Mouse (Mus musculus) hindlimb bud, embryonic 11.5 days (tissue): ENCODE results near the gene Brat1.
A peak's percentile ranks its signal among the peaks of the same experiment; 100 is the strongest.
"Not testable (repeated sequence)": the region's sequence is repeated elsewhere in the genome, so short reads cannot be mapped to it uniquely, and the experiment has no call there.

Source experiments
- DNase-seq: peaks from one replicate; pipeline ENCODE4 v3.0.0-alpha.2; 2012; ENCODE audit warnings: low read depth, low spot score; ENCODE audit errors: extremely low spot score

The Brat1 gene

GRCm38 (mm10) chr5:140704378-140705251 is at the start of gene Brat1:
Gene Brat1 (plus strand): TSS chr5:140705011.
- peak; percentile 99 for DNase-seq

GRCm38 (mm10) chr5:140659607-140660272 is 45.1 kb upstream of the Brat1 start:
- DNase-seq, result no peak

- DNase-seq, result no peak
Observed at GRCm38 (mm10) chr5:140660398-140660797, 44.4 kb upstream of the Brat1 start.

GRCm38 (mm10) chr5:140661427-140661826 is 43.4 kb upstream of the Brat1 start:
- DNase-seq, result no peak

- DNase-seq, result no peak
Observed at GRCm38 (mm10) chr5:140661875-140662643, 42.8 kb upstream of the Brat1 start.

- no peak for DNase-seq
Observed at GRCm38 (mm10) chr5:140662741-140663592, 41.8 kb upstream of the Brat1 start.

- DNase-seq, result no peak
Observed at GRCm38 (mm10) chr5:140663621-140664180, 41.1 kb upstream of the Brat1 start.

GRCm38 (mm10) chr5:140672115-140672514 is 32.7 kb upstream of the Brat1 start:
- no peak for DNase-seq

- not testable (repeated sequence) for DNase-seq
Observed at GRCm38 (mm10) chr5:140672603-140673002, 32.2 kb upstream of the Brat1 start.

- DNase-seq, result no peak
Observed at GRCm38 (mm10) chr5:140674036-140674435, 30.8 kb upstream of the Brat1 start.

GRCm38 (mm10) chr5:140675079-140675478 is 29.7 kb upstream of the Brat1 start:
- DNase-seq, result no peak

- no peak for DNase-seq
Observed at GRCm38 (mm10) chr5:140675640-140676039, 29.2 kb upstream of the Brat1 start.

GRCm38 (mm10) chr5:140677137-140677536 is 27.7 kb upstream of the Brat1 start:
- DNase-seq, result no peak

- no peak for DNase-seq
Observed at GRCm38 (mm10) chr5:140680051-140680450, 24.8 kb upstream of the Brat1 start.

GRCm38 (mm10) chr5:140680950-140681349 is 23.9 kb upstream of the Brat1 start:
- no peak for DNase-seq

GRCm38 (mm10) chr5:140682113-140682512 is 22.7 kb upstream of the Brat1 start:
- no peak for DNase-seq

GRCm38 (mm10) chr5:140684343-140685148 is 20.3 kb upstream of the Brat1 start:
- no peak for DNase-seq

GRCm38 (mm10) chr5:140688434-140688833 is 16.4 kb upstream of the Brat1 start:
- no peak for DNase-seq

- DNase-seq, result no peak
Observed at GRCm38 (mm10) chr5:140695987-140696386, 8.8 kb upstream of the Brat1 start.
